Mouse (Mus musculus) thymus, adult 2 months (tissue): ENCODE results near the gene Psap. TPM values are rescaled to one million over a fixed set of nuclear protein-coding genes. Genes with fewer than 3 reads are reported as not detected.

Experiments used
- DNase-seq: peaks from one replicate; pipeline ENCODE4 v3.0.0; 2021
- H3K27ac ChIP-seq: fragments of 200-500 bp; 2 replicates; pipeline ENCODE4 v1.5.1; 2012; ENCODE audit warnings: low read length, control low read depth; ENCODE audit not compliant: control insufficient read depth, insufficient read depth
- H3K27me3 ChIP-seq: fragments of 200-500 bp; 2 replicates; pipeline ENCODE4 v1.6.1; 2012; ENCODE audit warnings: mild to moderate bottlenecking, low read length, moderate library complexity, mixed read lengths; ENCODE audit not compliant: control insufficient read depth, insufficient read depth
- H3K36me3 ChIP-seq: fragments of 200-500 bp; 2 replicates; pipeline ENCODE4 v1.6.1; 2012; ENCODE audit warnings: mild to moderate bottlenecking, low read length, moderate library complexity; ENCODE audit not compliant: control insufficient read depth, insufficient read depth
- H3K4me1 ChIP-seq: fragments of 200-500 bp; replicated peaks from 2 replicates; pipeline ENCODE4 v1.6.1; 2012; ENCODE audit warnings: low read length; ENCODE audit not compliant: control insufficient read depth, insufficient read depth
- H3K4me3 ChIP-seq: fragments of 200-500 bp; 2 replicates; pipeline ENCODE4 v1.5.1; 2012; ENCODE audit warnings: mild to moderate bottlenecking, low read length, control low read depth, moderate library complexity; ENCODE audit not compliant: control insufficient read depth, insufficient read depth
- CTCF ChIP-seq: fragments of 200-500 bp; IDR thresholded peaks from 2 replicates; pipeline ENCODE4 v1.5.1; 2012; ENCODE audit warnings: mild to moderate bottlenecking, control low read depth, low read length, moderate library complexity, borderline replicate concordance; ENCODE audit not compliant: control insufficient read depth, poor library complexity, insufficient read depth; ENCODE audit errors: extremely low read depth
- POLR2A ChIP-seq: fragments of 200-500 bp; IDR thresholded peaks from 2 replicates; pipeline ENCODE4 v1.6.1; 2012; ENCODE audit warnings: mild to moderate bottlenecking, low read length, control low read depth, moderate library complexity; ENCODE audit not compliant: control insufficient read depth, poor library complexity, insufficient read depth; ENCODE audit errors: extremely low read depth
- WGBS: fragments of 180-500 bp; shearing (Covaris S2); methylation state at CpG from one replicate; pipeline ENCODE4 v1.1.7; 2018; 5-methylcytosine and 5-hydroxymethylcytosine counted together
- polyA plus RNA-seq: library from polyadenylated mRNA; depleted of rRNA; stranded (reverse); fragments of >200 nt; gene quantifications from 2 replicates; pipeline ENCODE4 v1.2.3, GENCODE M21; 2012

Gene Psap
- polyA plus RNA-seq, 1 experiment: 1,921 TPM

DNA sequence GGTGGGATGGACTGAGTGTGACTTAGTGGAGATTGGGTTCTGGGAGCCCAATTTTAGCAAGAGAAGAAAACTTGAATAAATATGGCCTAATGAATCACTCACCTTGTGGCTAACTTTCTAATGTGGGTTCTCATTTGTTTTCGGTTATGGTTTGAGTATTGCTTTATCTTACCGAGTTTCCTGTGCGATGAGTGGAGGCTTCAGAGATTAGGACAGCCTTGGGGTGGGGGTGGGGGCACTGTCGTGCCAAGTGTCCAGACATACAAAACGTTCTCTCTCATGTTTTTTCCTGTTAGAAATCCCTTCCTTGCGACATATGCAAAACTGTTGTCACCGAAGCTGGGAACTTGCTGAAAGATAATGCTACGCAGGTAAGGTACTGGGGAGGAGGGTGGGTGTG, 14.8 kb downstream of the Psap start:
- WGBS: 82% methylated on average over 8 of the region's 8 CpGs
- Histone ChIP-seq H3K27me3 (no peaks in the 10 kb centered on the region), H3K27ac (no peak overlapping the region), H3K4me3 (no peak overlapping the region), H3K4me1 (peaks cover 40% of the 10 kb centered on the region), H3K36me3 (peaks cover 55% of the 10 kb centered on the region)
- DNase-seq: no peak
- TF ChIP-seq POLR2A (no peak), CTCF (no peak)

DNA sequence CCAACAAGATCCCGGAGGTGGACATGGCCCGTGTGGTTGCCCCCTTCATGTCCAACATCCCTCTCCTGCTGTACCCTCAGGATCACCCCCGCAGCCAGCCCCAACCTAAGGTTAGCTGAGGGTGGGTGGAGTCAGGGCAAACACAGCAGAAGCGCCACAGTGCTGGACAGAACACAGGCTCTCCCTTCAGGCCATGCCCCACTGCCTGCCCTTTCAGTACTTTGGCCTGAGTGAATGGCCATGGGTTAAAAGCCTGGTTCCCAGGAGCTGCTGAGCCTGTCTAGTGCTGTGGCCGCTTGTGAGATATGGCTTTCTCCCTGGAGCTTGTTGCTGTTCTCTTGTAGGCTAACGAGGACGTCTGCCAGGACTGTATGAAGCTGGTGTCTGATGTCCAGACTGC, 17.2 kb downstream of the Psap start:
- no peak for DNase-seq
- H3K27ac ChIP-seq: no peak overlapping the region
- H3K4me1 ChIP-seq: peaks cover 18% of the 10 kb centered on the region
- no peak overlapping the region for H3K4me3 ChIP-seq
- TF ChIP-seq POLR2A (no peak), CTCF (no peak)
- peaks cover 79% of the 10 kb centered on the region for H3K36me3 ChIP-seq
- H3K27me3 ChIP-seq: no peaks in the 10 kb centered on the region
- 95% methylated on average over 7 of the region's 7 CpGs for WGBS

DNA sequence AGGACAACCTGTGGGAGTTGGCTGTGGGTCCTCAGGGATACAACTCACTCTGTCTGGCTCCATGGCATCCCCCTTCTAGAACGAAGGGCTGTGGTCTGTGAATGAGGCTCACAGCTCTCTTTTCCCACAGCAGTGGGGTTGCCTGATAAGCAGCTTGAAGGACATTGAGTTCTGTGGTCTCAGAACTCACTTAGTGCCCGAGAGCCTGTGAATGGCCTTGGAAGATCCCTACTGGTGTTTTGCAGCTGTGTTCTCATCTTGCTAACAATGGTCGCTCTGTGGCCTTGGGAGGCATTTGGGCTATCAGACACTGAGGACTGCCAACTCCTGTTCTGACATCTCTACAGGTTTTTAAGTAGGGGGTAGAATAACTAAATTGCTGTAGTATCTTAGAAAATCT, 17.9 kb downstream of the Psap start:
- H3K4me3 ChIP-seq: no peak overlapping the region
- H3K4me1 ChIP-seq: peaks cover 10% of the 10 kb centered on the region
- H3K36me3 ChIP-seq: peaks cover 86% of the 10 kb centered on the region
- H3K27me3 ChIP-seq: no peaks in the 10 kb centered on the region
- TF ChIP-seq CTCF (no peak), POLR2A (no peak)
- DNase-seq: no peak
- H3K27ac ChIP-seq: no peak overlapping the region
- WGBS: 99% methylated on average over 3 of the region's 3 CpGs

DNA sequence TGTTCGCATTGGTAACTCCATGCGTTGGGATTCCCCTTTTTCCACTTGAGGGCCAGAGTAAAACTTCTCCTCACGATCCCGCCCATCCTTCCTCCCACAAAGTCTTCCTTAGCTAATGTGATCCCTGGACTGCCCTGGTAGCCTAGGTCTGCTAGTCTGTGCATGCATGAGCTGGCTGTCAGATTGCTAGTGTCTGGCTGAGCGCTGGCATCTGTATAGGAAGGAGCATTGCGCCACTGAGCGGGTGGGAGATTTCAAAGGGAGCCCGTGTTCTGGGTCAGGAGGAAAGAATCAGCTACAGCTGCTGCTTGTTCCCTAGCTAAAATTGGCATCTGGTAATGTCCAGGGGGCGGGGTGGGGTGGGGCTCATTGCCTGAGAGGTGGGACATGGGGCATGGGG, 18.6 kb downstream of the Psap start:
- Histone ChIP-seq H3K36me3 (peaks cover 93% of the 10 kb centered on the region), H3K27me3 (no peaks in the 10 kb centered on the region), H3K4me1 (peaks cover 5% of the 10 kb centered on the region), H3K27ac (no peak overlapping the region), H3K4me3 (no peak overlapping the region)
- DNase-seq: no peak
- 84% methylated on average over 9 of the region's 9 CpGs for WGBS
- no peak for TF ChIP-seq CTCF
- TF ChIP-seq POLR2A: no peak

DNA sequence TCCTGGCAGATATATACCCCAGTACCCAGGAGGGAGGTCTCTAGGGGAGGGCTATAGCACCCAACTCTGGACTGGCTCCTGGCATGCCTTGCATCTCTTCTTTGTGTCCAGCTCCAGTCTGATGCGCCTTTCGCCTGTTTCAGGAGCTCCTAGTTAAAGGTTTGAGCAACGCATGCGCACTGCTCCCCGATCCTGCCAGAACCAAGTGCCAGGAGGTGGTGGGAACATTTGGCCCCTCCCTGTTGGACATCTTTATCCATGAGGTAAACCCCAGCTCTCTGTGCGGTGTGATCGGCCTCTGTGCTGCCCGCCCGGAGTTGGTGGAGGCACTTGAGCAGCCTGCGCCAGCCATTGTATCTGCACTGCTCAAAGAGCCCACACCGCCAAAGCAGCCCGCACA, 22.2 kb downstream of the Psap start:
- H3K36me3 ChIP-seq: peaks cover 70% of the 10 kb centered on the region
- DNase-seq: no peak
- TF ChIP-seq POLR2A (no peak), CTCF (no peak)
- no peak overlapping the region for H3K4me3 ChIP-seq
- H3K4me1 ChIP-seq: no peaks in the 10 kb centered on the region
- WGBS: 97% methylated on average over 12 of the region's 12 CpGs
- no peak overlapping the region for H3K27ac ChIP-seq
- H3K27me3 ChIP-seq: no peaks in the 10 kb centered on the region

DNA sequence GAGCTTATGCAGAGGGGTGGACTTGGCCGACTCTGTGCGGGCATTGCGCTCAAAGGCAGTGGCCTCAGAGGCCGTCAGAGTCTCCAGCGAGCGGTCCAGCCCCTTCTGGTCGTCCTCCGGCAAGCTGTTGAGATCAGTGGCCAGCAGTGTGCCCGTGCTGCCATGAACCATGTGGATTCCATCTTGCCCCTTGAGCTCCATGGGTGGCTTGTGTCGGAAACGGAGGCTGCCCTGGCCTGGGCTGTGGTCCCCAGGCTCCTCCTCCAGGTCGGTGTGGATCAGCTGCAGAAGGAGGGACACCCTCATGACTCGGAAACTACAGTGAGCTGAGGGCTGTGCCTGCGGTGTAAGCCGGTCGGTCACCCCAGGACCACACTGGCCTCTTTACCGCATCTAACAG, 26.0 kb downstream of the Psap start:
- H3K4me3 ChIP-seq: no peak overlapping the region
- 94% methylated on average over 17 of the region's 17 CpGs for WGBS
- peaks cover 34% of the 10 kb centered on the region for H3K36me3 ChIP-seq
- H3K4me1 ChIP-seq: no peaks in the 10 kb centered on the region
- no peaks in the 10 kb centered on the region for H3K27me3 ChIP-seq
- no peak for DNase-seq
- H3K27ac ChIP-seq: no peak overlapping the region
- TF ChIP-seq CTCF: no peak
- no peak for TF ChIP-seq POLR2A
